Mouse (Mus musculus) hindbrain, embryonic 14.5 days (tissue): ENCODE measurements at regions not wholly inside any gene's neighbourhood (a gene's known extent, or its start where the extent isn't known, plus 50 kb on each side); places are given as distances from the start of the nearest gene placed in this dataset.

Experiments used
- ATAC-seq: fragments of 200-750 bp; cut with Nextera tagmentation; 2 replicates; pipeline ENCODE4 v1.8.0; 2017; ENCODE audit warnings: moderate number of reproducible peaks, mild to moderate bottlenecking, moderate TSS enrichment, moderate library complexity; ENCODE audit not compliant: low FRiP score
- DNase-seq: peaks from one replicate; pipeline ENCODE4 v3.0.0-alpha.2; 2015; ENCODE audit warnings: low spot score
- H3K27ac ChIP-seq: fragments of 300-500 bp; sonication (generic); 2 replicates; pipeline ENCODE4 v1.5.1; 2014; ENCODE audit warnings: mild to moderate bottlenecking, moderate library complexity
- H3K27me3 ChIP-seq: fragments of 300-500 bp; sonication (generic); 2 replicates; pipeline ENCODE4 v1.6.1; 2014; ENCODE audit warnings: mild to moderate bottlenecking, low read length, mixed read lengths; ENCODE audit not compliant: control insufficient read depth, insufficient read depth
- H3K36me3 ChIP-seq: fragments of 300-500 bp; sonication (generic); replicated peaks from 2 replicates; pipeline ENCODE4 v1.6.1; 2014; ENCODE audit not compliant: control insufficient read depth, insufficient read depth
- H3K4me1 ChIP-seq: fragments of 300-500 bp; sonication (generic); replicated peaks from 2 replicates; pipeline ENCODE4 v1.6.1; 2014; ENCODE audit warnings: antibody characterized with exemption, low read length, mixed read lengths; ENCODE audit not compliant: control insufficient read depth, insufficient read depth
- H3K4me2 ChIP-seq: fragments of 300-500 bp; sonication (generic); replicated peaks from 2 replicates; pipeline ENCODE4 v1.6.1; 2014; ENCODE audit warnings: mild to moderate bottlenecking, moderate library complexity
- H3K4me3 ChIP-seq: fragments of 300-500 bp; sonication (generic); replicated peaks from 2 replicates; pipeline ENCODE4 v1.5.1; 2014; ENCODE audit warnings: mild to moderate bottlenecking, low read length
- H3K9ac ChIP-seq: fragments of 300-500 bp; sonication (generic); 2 replicates; pipeline ENCODE4 v1.6.1; 2014
- H3K9me3 ChIP-seq: fragments of 300-500 bp; sonication (generic); 2 replicates; pipeline ENCODE4 v1.6.1; 2016; ENCODE audit warnings: low read length; ENCODE audit not compliant: control insufficient read depth
- WGBS: fragments of 180-500 bp; shearing (Covaris S2); extraction: QIAGEN DNeasy Blood & Tissue Kit; methylation state at CpG from one replicate; pipeline ENCODE4 v1.1.7; 2014; 5-methylcytosine and 5-hydroxymethylcytosine counted together

GRCm38 (mm10) chr13:28810326-28811080, 143.0 kb downstream of the Sox4 start:
- Histone ChIP-seq H3K9me3 (no peaks in the 10 kb centered on the region), H3K4me1 (peaks cover 35% of the 10 kb centered on the region), H3K4me3 (no peak overlapping the region), H3K27ac (peak overlapping the region; percentile 74), H3K36me3 (no peaks in the 10 kb centered on the region), H3K4me2 (peak overlapping the region; percentile 27), H3K9ac (peak overlapping the region; percentile 6; the same call in 1 of the 2 replicates), H3K27me3 (no peaks in the 10 kb centered on the region)
- DNase-seq (peak; percentile 72), ATAC-seq (peak; percentile 61)
- WGBS, result 25% methylated on average over 6 of the region's 6 CpGs

- no peak overlapping the region for H3K4me3 ChIP-seq
- H3K27me3 ChIP-seq, result no peaks in the 10 kb centered on the region
- H3K36me3 ChIP-seq, result no peaks in the 10 kb centered on the region
- peaks cover 19% of the 10 kb centered on the region for H3K4me1 ChIP-seq
- DNase-seq, result no peak
- no peak for ATAC-seq
- 84% methylated on average over 4 of the region's 4 CpGs for WGBS
- H3K27ac ChIP-seq, result no peak overlapping the region
- no peak overlapping the region for H3K4me2 ChIP-seq
- no peaks in the 10 kb centered on the region for H3K9me3 ChIP-seq
- no peak overlapping the region for H3K9ac ChIP-seq
Observed at GRCm38 (mm10) chr13:28805302-28805701, 148.2 kb downstream of the Sox4 start.

GRCm38 (mm10) chr13:28801210-28801954, 152.1 kb downstream of the Sox4 start:
- peak; percentile 18; the same call in 1 of the 2 replicates for ATAC-seq

GRCm38 (mm10) chr13:28800676-28801075, 152.8 kb downstream of the Sox4 start:
- Histone ChIP-seq H3K4me3 (no peak overlapping the region), H3K36me3 (no peaks in the 10 kb centered on the region), H3K9ac (no peak overlapping the region), H3K4me1 (peaks cover 14% of the 10 kb centered on the region), H3K27me3 (no peaks in the 10 kb centered on the region), H3K4me2 (no peak overlapping the region), H3K27ac (no peak overlapping the region), H3K9me3 (no peaks in the 10 kb centered on the region)
- DNase-seq (no peak), ATAC-seq (no peak)
- WGBS, result 30% methylated on average over 1 of the region's 1 CpGs

More at GRCm38 (mm10) chr13:28801210-28801954, 152.1 kb downstream of the Sox4 start:
- no peaks in the 10 kb centered on the region for H3K27me3 ChIP-seq
- peaks cover 14% of the 10 kb centered on the region for H3K4me1 ChIP-seq
- no peak overlapping the region for H3K9ac ChIP-seq
- WGBS, result 31% methylated on average over 8 of the region's 8 CpGs
- H3K4me3 ChIP-seq, result no peak overlapping the region
- no peaks in the 10 kb centered on the region for H3K36me3 ChIP-seq
- no peak overlapping the region for H3K4me2 ChIP-seq
- 0 out of 2 replicates have a peak overlapping the region, but pooled peaks have one; percentile 28 for H3K27ac ChIP-seq
- no peaks in the 10 kb centered on the region for H3K9me3 ChIP-seq
- DNase-seq, result no peak

GRCm38 (mm10) chr13:28799474-28799873, 154.0 kb downstream of the Sox4 start:
- Histone ChIP-seq H3K9me3 (no peaks in the 10 kb centered on the region), H3K4me3 (no peak overlapping the region), H3K4me2 (no peak overlapping the region), H3K36me3 (no peaks in the 10 kb centered on the region), H3K27ac (no peak overlapping the region), H3K27me3 (no peaks in the 10 kb centered on the region), H3K9ac (no peak overlapping the region), H3K4me1 (peaks cover 19% of the 10 kb centered on the region)
- no peak for DNase-seq
- ATAC-seq, result no peak
- 96% methylated on average over 1 of the region's 1 CpGs for WGBS

- no peaks in the 10 kb centered on the region for H3K36me3 ChIP-seq
- H3K27ac ChIP-seq, result no peak overlapping the region
- ATAC-seq (no peak), DNase-seq (no peak)
- no peak overlapping the region for H3K4me2 ChIP-seq
- H3K9ac ChIP-seq, result no peak overlapping the region
- H3K4me1 ChIP-seq, result peaks cover 35% of the 10 kb centered on the region
- no peak overlapping the region for H3K4me3 ChIP-seq
- H3K27me3 ChIP-seq, result no peaks in the 10 kb centered on the region
- 74% methylated on average over 8 of the region's 8 CpGs for WGBS
- no peaks in the 10 kb centered on the region for H3K9me3 ChIP-seq
Observed at GRCm38 (mm10) chr13:28797617-28798475, 155.7 kb downstream of the Sox4 start.

GRCm38 (mm10) chr13:28795274-28795673, 158.2 kb downstream of the Sox4 start:
- Histone ChIP-seq H3K27me3 (no peaks in the 10 kb centered on the region), H3K27ac (no peak overlapping the region), H3K4me2 (0 out of 2 replicates have a peak overlapping the region, but pooled peaks have one; percentile 2), H3K9ac (no peak overlapping the region), H3K36me3 (no peaks in the 10 kb centered on the region), H3K4me3 (no peak overlapping the region), H3K4me1 (peaks cover 29% of the 10 kb centered on the region), H3K9me3 (no peaks in the 10 kb centered on the region)
- ATAC-seq, result no peak
- no peak for DNase-seq
- 37% methylated on average over 7 of the region's 7 CpGs for WGBS

GRCm38 (mm10) chr13:28794547-28794946, 159.0 kb downstream of the Sox4 start:
- Histone ChIP-seq H3K27me3 (no peaks in the 10 kb centered on the region), H3K36me3 (no peaks in the 10 kb centered on the region), H3K4me1 (peaks cover 29% of the 10 kb centered on the region), H3K27ac (peak overlapping the region; percentile 80; the same call in 1 of the 2 replicates), H3K4me2 (no peak overlapping the region), H3K9me3 (no peaks in the 10 kb centered on the region), H3K4me3 (no peak overlapping the region), H3K9ac (no peak overlapping the region)
- DNase-seq (no peak), ATAC-seq (no peak)
- 73% methylated on average over 3 of the region's 3 CpGs for WGBS
